Mouse (Mus musculus) intestine, embryonic 15.5 days (tissue): Measurements from ENCODE around the gene Rps29. TPM values are rescaled to one million over a fixed set of nuclear protein-coding genes. Genes with fewer than 3 reads are reported as not detected.
A peak's percentile ranks its signal among the peaks of the same experiment; 100 is the strongest.

Experiments used
- ATAC-seq: fragments of 200-750 bp; cut with Nextera tagmentation; 2 replicates; pipeline ENCODE4 v1.8.0; 2017; ENCODE audit warnings: moderate TSS enrichment, moderate library complexity
- H3K27ac ChIP-seq: fragments of 300-500 bp; sonication (generic); 2 replicates; pipeline ENCODE4 v1.5.1; 2015; ENCODE audit warnings: mild to moderate bottlenecking, inconsistent platforms
- H3K27me3 ChIP-seq: fragments of 300-500 bp; sonication (generic); replicated peaks from 2 replicates; pipeline ENCODE4 v1.6.1; 2015; ENCODE audit warnings: inconsistent platforms
- H3K36me3 ChIP-seq: fragments of 300-500 bp; sonication (generic); 2 replicates; pipeline ENCODE4 v1.6.1; 2015; ENCODE audit warnings: inconsistent platforms
- H3K4me1 ChIP-seq: fragments of 300-500 bp; sonication (generic); replicated peaks from 2 replicates; pipeline ENCODE4 v1.6.1; 2015; ENCODE audit warnings: inconsistent platforms
- H3K4me2 ChIP-seq: fragments of 300-500 bp; sonication (generic); replicated peaks from 2 replicates; pipeline ENCODE4 v1.6.1; 2015; ENCODE audit warnings: mild to moderate bottlenecking, inconsistent platforms
- H3K4me3 ChIP-seq: fragments of 300-500 bp; sonication (generic); replicated peaks from 2 replicates; pipeline ENCODE4 v1.5.1; 2015; ENCODE audit warnings: inconsistent platforms
- H3K9ac ChIP-seq: fragments of 300-500 bp; sonication (generic); 2 replicates; pipeline ENCODE4 v1.6.1; 2015; ENCODE audit warnings: inconsistent platforms
- H3K9me3 ChIP-seq: fragments of 300-500 bp; sonication (generic); 2 replicates; pipeline ENCODE4 v1.6.1; 2016; ENCODE audit warnings: inconsistent platforms
- WGBS: fragments of 180-500 bp; shearing (Covaris S2); methylation state at CpG from one replicate; pipeline ENCODE4 v1.1.7; 2015; 5-methylcytosine and 5-hydroxymethylcytosine counted together
- polyA plus RNA-seq: library from polyadenylated mRNA; unstranded; fragments of >200 nt; fragmentation: Nextera tagmentation; extraction: Ambion mirVana; gene quantifications from 2 replicates; pipeline ENCODE4 v1.2.1, GENCODE M21; 2015

The Rps29 gene
- polyA plus RNA-seq, 1 experiment from 2014 or later: 2,016 TPM

- no peaks in the 10 kb centered on the region for H3K27me3 ChIP-seq
Observed at GRCm38 (mm10) chr12:69147166-69147735, 11.7 kb downstream of the Rps29 start.

GRCm38 (mm10) chr12:69143460-69143859 is 15.5 kb downstream of the Rps29 start:
- ATAC-seq: no peak

More at GRCm38 (mm10) chr12:69147166-69147735, 11.7 kb downstream of the Rps29 start:
- Histone ChIP-seq H3K9ac (no peak overlapping the region), H3K4me3 (no peak overlapping the region), H3K4me2 (no peak overlapping the region), H3K36me3 (no peaks in the 10 kb centered on the region), H3K4me1 (no peaks in the 10 kb centered on the region), H3K9me3 (no peaks in the 10 kb centered on the region), H3K27ac (no peak overlapping the region)
- 92% methylated on average over 5 of the region's 5 CpGs for WGBS
- ATAC-seq: no peak

GRCm38 (mm10) chr12:69139841-69140240 is 19.1 kb downstream of the Rps29 start:
- H3K4me1 ChIP-seq: no peaks in the 10 kb centered on the region
- no peaks in the 10 kb centered on the region for H3K27me3 ChIP-seq
- no peaks in the 10 kb centered on the region for H3K9me3 ChIP-seq
- no peak overlapping the region for H3K9ac ChIP-seq
- no peak overlapping the region for H3K4me3 ChIP-seq
- H3K36me3 ChIP-seq: no peaks in the 10 kb centered on the region
- H3K4me2 ChIP-seq: no peak overlapping the region
- no peak overlapping the region for H3K27ac ChIP-seq
- WGBS: 85% methylated on average over 7 of the region's 7 CpGs
- ATAC-seq: no peak

More at GRCm38 (mm10) chr12:69143460-69143859, 15.5 kb downstream of the Rps29 start:
- Histone ChIP-seq H3K27me3 (no peaks in the 10 kb centered on the region), H3K9ac (no peak overlapping the region), H3K4me1 (no peaks in the 10 kb centered on the region), H3K36me3 (no peaks in the 10 kb centered on the region), H3K27ac (no peak overlapping the region), H3K4me2 (no peak overlapping the region), H3K9me3 (no peaks in the 10 kb centered on the region), H3K4me3 (no peak overlapping the region)
- 82% methylated on average over 6 of the region's 6 CpGs for WGBS

- no peak for ATAC-seq
- 88% methylated on average over 3 of the region's 3 CpGs for WGBS
- no peaks in the 10 kb centered on the region for H3K9me3 ChIP-seq
- no peaks in the 10 kb centered on the region for H3K4me1 ChIP-seq
- no peak overlapping the region for H3K9ac ChIP-seq
- H3K27ac ChIP-seq: no peak overlapping the region
- H3K4me2 ChIP-seq: no peak overlapping the region
- H3K36me3 ChIP-seq: no peaks in the 10 kb centered on the region
- H3K27me3 ChIP-seq: no peaks in the 10 kb centered on the region
- H3K4me3 ChIP-seq: no peak overlapping the region
Observed at GRCm38 (mm10) chr12:69139201-69139600, 19.8 kb downstream of the Rps29 start.

GRCm38 (mm10) chr12:69131981-69132380 is 27.0 kb downstream of the Rps29 start:
- no peaks in the 10 kb centered on the region for H3K36me3 ChIP-seq
- 10% methylated on average over 10 of the region's 10 CpGs for WGBS
- ATAC-seq: 0 out of 2 replicates have a peak, but pooled peaks have one; percentile 31

GRCm38 (mm10) chr12:69131267-69131666 is 27.7 kb downstream of the Rps29 start:
- H3K9me3 ChIP-seq: no peaks in the 10 kb centered on the region
- WGBS: 83% methylated on average over 6 of the region's 6 CpGs
- ATAC-seq: no peak
- H3K4me2 ChIP-seq: no peak overlapping the region
- H3K9ac ChIP-seq: no peak overlapping the region
- H3K36me3 ChIP-seq: no peaks in the 10 kb centered on the region
- H3K27me3 ChIP-seq: no peaks in the 10 kb centered on the region
- no peak overlapping the region for H3K4me3 ChIP-seq
- no peaks in the 10 kb centered on the region for H3K4me1 ChIP-seq
- H3K27ac ChIP-seq: no peak overlapping the region

More at GRCm38 (mm10) chr12:69131981-69132380, 27.0 kb downstream of the Rps29 start:
- no peak overlapping the region for H3K9ac ChIP-seq
- no peaks in the 10 kb centered on the region for H3K4me1 ChIP-seq
- no peak overlapping the region for H3K4me3 ChIP-seq
- no peaks in the 10 kb centered on the region for H3K9me3 ChIP-seq
- H3K27me3 ChIP-seq: no peaks in the 10 kb centered on the region
- H3K27ac ChIP-seq: no peak overlapping the region
- H3K4me2 ChIP-seq: no peak overlapping the region

- Histone ChIP-seq H3K27ac (no peak overlapping the region), H3K4me3 (no peak overlapping the region), H3K4me2 (peak overlapping the region; percentile 19; the same call in 1 of the 2 replicates), H3K9me3 (no peaks in the 10 kb centered on the region), H3K9ac (no peak overlapping the region), H3K36me3 (no peaks in the 10 kb centered on the region), H3K27me3 (no peaks in the 10 kb centered on the region), H3K4me1 (no peaks in the 10 kb centered on the region)
- WGBS: 72% methylated on average over 12 of the region's 12 CpGs
- no peak for ATAC-seq
Observed at GRCm38 (mm10) chr12:69130486-69130885, 28.5 kb downstream of the Rps29 start.

- 42% methylated on average over 18 of the region's 18 CpGs for WGBS
- Histone ChIP-seq H3K4me1 (no peaks in the 10 kb centered on the region), H3K9me3 (no peaks in the 10 kb centered on the region), H3K4me3 (no peak overlapping the region), H3K27ac (no peak overlapping the region), H3K9ac (no peak overlapping the region), H3K4me2 (peak overlapping the region; percentile 19; the same call in 1 of the 2 replicates), H3K36me3 (no peaks in the 10 kb centered on the region), H3K27me3 (no peaks in the 10 kb centered on the region)
- 0 out of 2 replicates have a peak, but pooled peaks have one; percentile 55 for ATAC-seq
Observed at GRCm38 (mm10) chr12:69129634-69130310, 29.2 kb downstream of the Rps29 start.

DNA sequence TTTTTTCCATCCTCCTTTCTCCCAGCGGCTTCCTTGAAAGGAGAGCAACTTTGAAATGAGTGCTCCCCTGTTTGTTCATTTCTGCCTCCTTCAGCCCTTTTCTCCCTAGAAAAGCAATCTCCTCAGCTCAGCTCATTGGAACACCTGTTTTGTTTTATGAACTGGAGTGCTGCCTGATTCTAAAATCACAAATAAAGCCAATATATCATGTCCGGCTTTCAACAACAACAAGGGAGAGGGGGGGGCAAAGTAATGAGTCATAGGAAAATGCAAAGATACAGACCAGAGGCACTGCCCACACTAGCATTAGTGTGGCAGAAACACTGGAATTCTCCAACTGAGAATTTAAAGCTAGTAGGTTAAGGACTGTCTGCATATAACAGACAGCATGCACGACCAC is 31.4 kb downstream of the Rps29 start:
- 86% methylated on average over 3 of the region's 3 CpGs for WGBS
- no peaks in the 10 kb centered on the region for H3K4me1 ChIP-seq
- H3K9me3 ChIP-seq: no peaks in the 10 kb centered on the region
- H3K27ac ChIP-seq: no peak overlapping the region
- H3K4me2 ChIP-seq: no peak overlapping the region
- no peak for ATAC-seq
- H3K36me3 ChIP-seq: no peaks in the 10 kb centered on the region
- H3K4me3 ChIP-seq: no peak overlapping the region
- no peak overlapping the region for H3K9ac ChIP-seq
- H3K27me3 ChIP-seq: no peaks in the 10 kb centered on the region

GRCm38 (mm10) chr12:69127170-69127569 is 31.8 kb downstream of the Rps29 start:
- ATAC-seq: no peak
- no peak overlapping the region for H3K27ac ChIP-seq

DNA sequence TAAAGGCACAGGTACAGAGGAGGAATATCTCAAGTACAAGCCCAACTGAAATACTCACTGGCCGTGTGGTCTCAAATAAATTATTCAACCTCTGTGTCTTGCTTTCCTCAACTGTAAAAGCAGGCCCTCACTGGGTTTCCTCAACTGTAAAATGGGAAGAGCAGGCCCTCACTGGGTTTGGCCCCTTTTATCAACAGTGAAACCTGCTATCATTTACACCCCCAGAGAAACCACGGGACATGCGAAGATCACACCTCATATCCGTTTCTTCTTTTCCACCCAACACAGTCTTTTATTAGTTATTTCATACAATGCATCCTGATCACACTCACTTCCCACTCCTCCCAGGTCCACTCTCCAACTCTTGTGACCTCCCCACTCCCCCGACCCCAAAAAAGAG is 33.9 kb downstream of the Rps29 start:
- Histone ChIP-seq H3K4me3 (no peak overlapping the region), H3K36me3 (no peaks in the 10 kb centered on the region), H3K9me3 (no peaks in the 10 kb centered on the region), H3K4me1 (no peaks in the 10 kb centered on the region), H3K4me2 (no peak overlapping the region), H3K27ac (no peak overlapping the region), H3K27me3 (no peaks in the 10 kb centered on the region), H3K9ac (no peak overlapping the region)
- WGBS: 83% methylated on average over 5 of the region's 5 CpGs
- ATAC-seq: no peak

More at GRCm38 (mm10) chr12:69127170-69127569, 31.8 kb downstream of the Rps29 start:
- Histone ChIP-seq H3K27me3 (no peaks in the 10 kb centered on the region), H3K9me3 (no peaks in the 10 kb centered on the region), H3K4me1 (no peaks in the 10 kb centered on the region), H3K36me3 (no peaks in the 10 kb centered on the region), H3K4me2 (no peak overlapping the region), H3K9ac (no peak overlapping the region), H3K4me3 (no peak overlapping the region)
- 92% methylated on average over 5 of the region's 5 CpGs for WGBS

- 87% methylated on average over 11 of the region's 11 CpGs for WGBS
- no peaks in the 10 kb centered on the region for H3K36me3 ChIP-seq
Observed at GRCm38 (mm10) chr12:69122801-69123200, 36.2 kb downstream of the Rps29 start.

DNA sequence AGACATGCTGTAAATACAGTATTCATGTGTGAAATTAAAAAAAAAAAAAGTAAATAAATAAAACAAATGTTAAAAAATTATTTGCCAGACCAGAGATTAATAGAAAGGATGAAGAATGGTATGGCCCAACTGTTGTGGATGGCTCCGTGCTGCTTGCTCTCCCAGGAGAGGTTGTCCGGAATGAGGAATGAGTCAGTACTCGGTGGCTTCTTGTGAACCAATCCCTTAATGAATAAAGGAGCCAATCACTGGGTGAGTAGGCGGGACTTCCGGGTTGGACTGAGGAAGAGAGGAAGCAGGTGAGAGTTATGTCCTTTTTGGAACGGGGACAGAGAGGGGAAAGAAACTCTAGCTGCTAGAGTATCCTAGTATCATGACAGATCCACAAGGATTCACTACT is 39.1 kb downstream of the Rps29 start:
- Histone ChIP-seq H3K27me3 (no peaks in the 10 kb centered on the region), H3K9ac (no peak overlapping the region), H3K4me1 (no peaks in the 10 kb centered on the region), H3K4me3 (no peak overlapping the region), H3K9me3 (no peaks in the 10 kb centered on the region), H3K36me3 (no peaks in the 10 kb centered on the region), H3K27ac (no peak overlapping the region), H3K4me2 (no peak overlapping the region)
- no peak for ATAC-seq
- WGBS: 83% methylated on average over 6 of the region's 6 CpGs

More at GRCm38 (mm10) chr12:69122801-69123200, 36.2 kb downstream of the Rps29 start:
- no peaks in the 10 kb centered on the region for H3K4me1 ChIP-seq
- H3K9ac ChIP-seq: no peak overlapping the region
- no peak overlapping the region for H3K27ac ChIP-seq
- H3K4me3 ChIP-seq: no peak overlapping the region
- ATAC-seq: no peak
- no peaks in the 10 kb centered on the region for H3K9me3 ChIP-seq
- H3K27me3 ChIP-seq: no peaks in the 10 kb centered on the region
- no peak overlapping the region for H3K4me2 ChIP-seq
